Mouse (Mus musculus): Measurements from ENCODE around the gene Pxmp4.

DNA sequence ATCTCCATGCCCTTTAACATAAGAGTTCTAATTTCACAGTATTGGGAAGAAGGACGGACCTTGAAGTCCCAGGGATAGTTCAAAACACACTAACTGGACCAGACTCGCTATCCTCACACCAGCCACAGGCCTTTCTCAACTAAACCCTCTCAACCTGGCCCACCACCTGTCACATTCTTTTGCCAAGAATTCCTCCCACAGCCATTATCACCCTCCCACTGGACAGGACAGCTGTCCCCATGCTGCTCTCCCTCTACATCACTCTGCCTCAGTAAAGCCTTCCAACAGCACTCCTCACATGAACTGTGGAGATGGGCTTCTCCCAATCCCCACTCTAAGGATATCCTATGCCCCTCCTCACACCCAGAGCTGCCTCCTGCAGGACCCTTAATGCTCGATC lies 37.9 kb downstream of the Pxmp4 start:
- no peak for TF ChIP-seq CTCF (IDR thresholded peaks at IDR 0.05; ENCODE audit: low read depth, low read length)
- no peak for TF ChIP-seq POLR2A (IDR thresholded peaks at IDR 0.05; ENCODE audit: insufficient read depth, low read length)

Measured in ES-Bruce4 (cell line).